Mouse (Mus musculus): Measurements from ENCODE around the gene Efcab6. TPM values are rescaled to one million over a fixed set of nuclear protein-coding genes. Genes with fewer than 3 reads are reported as not detected.
"Not testable (repeated sequence)": the region's sequence is repeated elsewhere in the genome, so short reads cannot be mapped to it uniquely, and the experiment has no call there.

The Efcab6 gene
- 0.19 and 0.23 TPM in 2 replicates for polyA plus RNA-seq (2016; fragmentation: Nextera tagmentation; extraction: Ambion mirVana)

- peak within 1 kb of the TSS; percentile 58 for H3K4me3 ChIP-seq
- H3K9me3 ChIP-seq: peaks cover 6% of the 10 kb centered on the region
- 1% methylated on average over 29 of the region's 29 CpGs for WGBS
- 0 out of 2 replicates have a peak within 1 kb of the TSS, but pooled peaks have one; percentile 35 for H3K27ac ChIP-seq
- H3K36me3 ChIP-seq (replicated peaks): no peaks in the 10 kb centered on the region
- peaks cover 64% of the 10 kb centered on the region for H3K27me3 ChIP-seq (ENCODE audit: poor library complexity, severe bottlenecking)
- DNase-seq (ENCODE audit: extremely low spot score, low spot score): peak; percentile 63
- peaks cover 32% of the 10 kb centered on the region for H3K4me1 ChIP-seq
Observed at GRCm38 (mm10) chr15:84065140-84065539, at the start of gene Efcab6. Gene Efcab6, minus strand, starts transcription at chr15:84065379.

DNA sequence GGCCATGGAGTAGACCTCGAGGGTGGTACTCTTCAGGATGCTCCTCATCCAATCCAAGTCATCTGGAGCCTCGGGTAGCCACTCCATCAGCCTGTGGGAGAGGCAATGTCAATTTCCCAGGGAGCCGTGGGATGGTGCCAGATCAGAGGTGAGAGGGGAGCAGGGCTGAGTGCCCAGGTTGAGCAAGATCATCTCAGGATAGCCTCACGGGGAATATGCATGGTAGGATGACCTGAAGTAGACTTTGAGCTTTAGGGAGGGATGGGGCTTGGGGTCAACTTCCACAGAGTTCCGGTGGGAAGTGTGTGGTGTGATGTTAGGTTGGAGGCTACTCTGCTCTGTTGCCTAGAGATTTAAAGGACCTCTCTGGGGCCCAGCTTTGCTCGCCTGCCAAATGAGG lies 48.7 kb upstream of the Efcab6 start:
- Histone ChIP-seq H3K27ac (no peak overlapping the region), H3K9me3 (peaks cover 6% of the 10 kb centered on the region; the same call in 1 of the 2 replicates), H3K36me3 (replicated peaks) (no peaks in the 10 kb centered on the region), H3K4me3 (no peak overlapping the region), H3K4me1 (no peaks in the 10 kb centered on the region), H3K27me3 (ENCODE audit: poor library complexity, severe bottlenecking) (no peaks in the 10 kb centered on the region)
- 82% methylated on average over 6 of the region's 6 CpGs for WGBS
- no peak for DNase-seq (ENCODE audit: extremely low spot score, low spot score)

- no peak overlapping the region for H3K4me3 ChIP-seq
- H3K27ac ChIP-seq: no peak overlapping the region
- WGBS: 8% methylated on average over 13 of the region's 13 CpGs
Observed at GRCm38 (mm10) chr15:84108899-84109298, 43.7 kb upstream of the Efcab6 start.

GRCm38 (mm10) chr15:84105924-84106500 lies 40.8 kb upstream of the Efcab6 start:
- Histone ChIP-seq H3K36me3 (replicated peaks) (no peaks in the 10 kb centered on the region), H3K27ac (peak overlapping the region; percentile 69; the same call in 1 of the 2 replicates), H3K9me3 (no peaks in the 10 kb centered on the region), H3K4me3 (peak overlapping the region; percentile 66), H3K4me1 (peaks cover 16% of the 10 kb centered on the region), H3K27me3 (ENCODE audit: poor library complexity, severe bottlenecking) (peaks cover 57% of the 10 kb centered on the region)
- DNase-seq (ENCODE audit: extremely low spot score, low spot score): no peak
- WGBS: 13% methylated on average over 12 of the region's 12 CpGs

More at GRCm38 (mm10) chr15:84108899-84109298, 43.7 kb upstream of the Efcab6 start:
- Histone ChIP-seq H3K27me3 (ENCODE audit: poor library complexity, severe bottlenecking) (peaks cover 45% of the 10 kb centered on the region), H3K9me3 (no peaks in the 10 kb centered on the region), H3K4me1 (peaks cover 16% of the 10 kb centered on the region), H3K36me3 (replicated peaks) (no peaks in the 10 kb centered on the region)
- peak; percentile 24 for DNase-seq (ENCODE audit: extremely low spot score, low spot score)

GRCm38 (mm10) chr15:84105105-84105923 lies 40.1 kb upstream of the Efcab6 start, which contains the start of gene Sult4a1:
Gene Sult4a1, minus strand, starts transcription at chr15:84105754.
- H3K4me1 ChIP-seq: peaks cover 16% of the 10 kb centered on the region
- H3K4me3 ChIP-seq: peak within 1 kb of the TSS; percentile 66
- no peaks in the 10 kb centered on the region for H3K36me3 ChIP-seq (replicated peaks)
- peak; percentile 36 for DNase-seq (ENCODE audit: extremely low spot score, low spot score)
- WGBS: 2% methylated on average over 77 of the region's 77 CpGs
- peaks cover 57% of the 10 kb centered on the region for H3K27me3 ChIP-seq (ENCODE audit: poor library complexity, severe bottlenecking)
- peak within 1 kb of the TSS; percentile 69 for H3K27ac ChIP-seq
- H3K9me3 ChIP-seq: no peaks in the 10 kb centered on the region

GRCm38 (mm10) chr15:84104626-84105025 lies 39.4 kb upstream of the Efcab6 start:
- peak overlapping the region; percentile 66 for H3K4me3 ChIP-seq
- H3K9me3 ChIP-seq: no peaks in the 10 kb centered on the region
- DNase-seq (ENCODE audit: extremely low spot score, low spot score): no peak
- H3K36me3 ChIP-seq (replicated peaks): no peaks in the 10 kb centered on the region
- peaks cover 57% of the 10 kb centered on the region for H3K27me3 ChIP-seq (ENCODE audit: poor library complexity, severe bottlenecking)
- 74% methylated on average over 7 of the region's 7 CpGs for WGBS
- H3K4me1 ChIP-seq: peaks cover 16% of the 10 kb centered on the region
- H3K27ac ChIP-seq: no peak overlapping the region

DNA sequence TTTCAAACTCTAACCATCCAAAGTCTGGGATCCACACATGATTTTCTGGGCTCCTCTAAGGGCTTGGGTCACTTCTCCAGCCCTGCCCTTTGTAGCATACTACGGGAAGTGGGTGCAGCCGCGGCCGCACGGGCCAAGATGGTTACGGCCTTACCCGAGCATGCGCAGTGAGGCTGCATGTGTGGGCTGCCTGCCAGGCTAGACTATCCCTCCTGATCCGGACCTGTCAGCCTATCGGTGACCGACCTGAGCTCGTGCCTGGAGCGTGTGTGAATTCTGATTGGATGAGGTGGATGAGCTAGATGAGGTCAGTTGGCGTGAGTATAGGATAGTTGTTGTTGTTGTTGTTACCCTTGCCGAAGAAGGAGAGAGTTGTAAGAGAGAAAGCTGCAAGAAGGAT lies 32.4 kb upstream of the Efcab6 start:
- H3K9me3 ChIP-seq; H3K4me1 ChIP-seq; H3K27me3 ChIP-seq (ENCODE audit: poor library complexity, severe bottlenecking); DNase-seq (ENCODE audit: extremely low spot score, low spot score); H3K4me3 ChIP-seq; H3K27ac ChIP-seq; H3K36me3 ChIP-seq (replicated peaks): not testable (repeated sequence)
- 91% methylated on average over 15 of the region's 15 CpGs for WGBS

GRCm38 (mm10) chr15:84096051-84096450 lies 30.9 kb upstream of the Efcab6 start:
- no peaks in the 10 kb centered on the region for H3K9me3 ChIP-seq
- WGBS: 89% methylated on average over 8 of the region's 8 CpGs

DNA sequence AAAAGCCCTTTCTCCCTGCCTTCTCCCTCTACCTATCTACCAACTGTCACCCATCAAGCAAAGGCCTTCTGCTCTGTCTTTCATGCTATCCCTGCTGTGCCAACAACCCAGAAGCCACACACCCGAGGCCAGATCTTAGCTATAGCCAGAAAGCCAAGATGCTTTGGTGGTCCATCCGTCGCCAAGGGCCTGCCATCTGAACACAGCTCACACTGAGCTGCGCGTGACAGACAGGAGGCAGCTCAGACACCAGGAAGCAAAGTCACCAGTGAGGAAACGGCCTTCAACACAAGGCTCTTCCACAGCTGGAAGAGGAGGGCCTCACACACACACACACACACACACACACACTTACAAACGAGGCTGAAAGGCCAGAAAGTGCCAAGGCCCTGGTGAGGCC lies 29.7 kb upstream of the Efcab6 start:
- DNase-seq (ENCODE audit: extremely low spot score, low spot score): no peak
- no peaks in the 10 kb centered on the region for H3K36me3 ChIP-seq (replicated peaks)
- H3K4me3 ChIP-seq: no peak overlapping the region
- 78% methylated on average over 7 of the region's 7 CpGs for WGBS
- H3K4me1 ChIP-seq: no peaks in the 10 kb centered on the region; the same call in 1 of the 2 replicates
- H3K9me3 ChIP-seq: no peaks in the 10 kb centered on the region
- H3K27ac ChIP-seq: no peak overlapping the region
- H3K27me3 ChIP-seq (ENCODE audit: poor library complexity, severe bottlenecking): no peaks in the 10 kb centered on the region

More at GRCm38 (mm10) chr15:84096051-84096450, 30.9 kb upstream of the Efcab6 start:
- Histone ChIP-seq H3K36me3 (replicated peaks) (no peaks in the 10 kb centered on the region), H3K27ac (no peak overlapping the region), H3K4me1 (no peaks in the 10 kb centered on the region; the same call in 1 of the 2 replicates), H3K4me3 (no peak overlapping the region), H3K27me3 (ENCODE audit: poor library complexity, severe bottlenecking) (no peaks in the 10 kb centered on the region)
- DNase-seq (ENCODE audit: extremely low spot score, low spot score): no peak

DNA sequence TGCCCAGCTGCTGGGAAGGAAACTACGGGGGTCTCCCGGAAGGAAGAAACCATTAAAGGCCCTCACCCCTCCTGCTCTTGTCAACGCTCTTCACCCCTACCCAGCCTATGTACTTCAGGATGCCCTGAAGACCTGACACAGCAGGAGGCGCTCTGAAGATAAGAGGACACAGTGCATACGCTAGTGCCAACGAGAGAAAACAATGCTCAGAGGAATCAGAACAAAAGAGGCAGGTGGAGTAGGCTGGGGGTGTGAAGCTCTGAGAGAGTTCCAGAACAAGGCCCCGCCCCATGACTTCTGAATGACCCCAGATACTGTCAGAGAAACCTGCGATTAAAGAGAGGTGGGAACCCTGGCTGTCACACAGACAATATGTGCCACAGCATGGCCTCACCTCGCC lies 21.6 kb upstream of the Efcab6 start:
- Histone ChIP-seq H3K9me3 (no peaks in the 10 kb centered on the region), H3K27me3 (ENCODE audit: poor library complexity, severe bottlenecking) (no peaks in the 10 kb centered on the region), H3K36me3 (replicated peaks) (no peaks in the 10 kb centered on the region), H3K4me1 (peaks cover 11% of the 10 kb centered on the region), H3K4me3 (no peak overlapping the region), H3K27ac (no peak overlapping the region)
- 57% methylated on average over 9 of the region's 9 CpGs for WGBS
- no peak for DNase-seq (ENCODE audit: extremely low spot score, low spot score)

GRCm38 (mm10) chr15:84086364-84086763 lies 21.2 kb upstream of the Efcab6 start:
- H3K27ac ChIP-seq: no peak overlapping the region
- peaks cover 11% of the 10 kb centered on the region for H3K4me1 ChIP-seq
- no peaks in the 10 kb centered on the region for H3K27me3 ChIP-seq (ENCODE audit: poor library complexity, severe bottlenecking)
- DNase-seq (ENCODE audit: extremely low spot score, low spot score): no peak
- H3K9me3 ChIP-seq: no peaks in the 10 kb centered on the region
- H3K36me3 ChIP-seq (replicated peaks): no peaks in the 10 kb centered on the region
- H3K4me3 ChIP-seq: no peak overlapping the region
- 40% methylated on average over 12 of the region's 12 CpGs for WGBS

- H3K27me3 ChIP-seq (ENCODE audit: poor library complexity, severe bottlenecking): peaks cover 18% of the 10 kb centered on the region
- no peaks in the 10 kb centered on the region for H3K36me3 ChIP-seq (replicated peaks)
- no peak overlapping the region for H3K4me3 ChIP-seq
- no peak overlapping the region for H3K27ac ChIP-seq
- H3K4me1 ChIP-seq: peaks cover 6% of the 10 kb centered on the region
- DNase-seq (ENCODE audit: extremely low spot score, low spot score): no peak
- no peaks in the 10 kb centered on the region for H3K9me3 ChIP-seq
- 87% methylated on average over 7 of the region's 7 CpGs for WGBS
Observed at GRCm38 (mm10) chr15:84080069-84080468, 14.9 kb upstream of the Efcab6 start.

DNA sequence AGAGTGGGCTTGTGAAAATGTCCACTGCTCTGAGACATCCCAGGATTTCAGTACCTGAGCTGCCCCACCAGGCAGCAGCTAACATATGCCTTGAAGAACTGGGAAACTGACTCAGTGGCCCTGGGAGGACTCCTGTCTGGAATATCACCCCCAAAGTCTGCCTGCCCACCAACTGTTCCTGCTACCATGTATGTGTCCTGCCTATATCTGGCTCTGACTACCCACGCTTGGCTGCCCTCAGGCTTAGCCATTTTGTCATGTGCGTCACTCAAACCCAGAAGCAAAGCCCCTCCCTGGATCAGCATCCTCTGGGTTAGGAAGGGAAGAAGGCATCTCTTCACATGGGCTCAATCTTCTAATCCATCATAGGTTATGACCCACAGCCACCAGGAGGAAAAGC lies 14.3 kb upstream of the Efcab6 start:
- Histone ChIP-seq H3K4me1 (peaks cover 12% of the 10 kb centered on the region), H3K36me3 (replicated peaks) (no peaks in the 10 kb centered on the region), H3K9me3 (no peaks in the 10 kb centered on the region), H3K4me3 (no peak overlapping the region), H3K27me3 (ENCODE audit: poor library complexity, severe bottlenecking) (peaks cover 23% of the 10 kb centered on the region), H3K27ac (no peak overlapping the region)
- no peak for DNase-seq (ENCODE audit: extremely low spot score, low spot score)
- WGBS: 93% methylated on average over 2 of the region's 2 CpGs

All from forebrain, embryonic 10.5 days (tissue).